Mouse (Mus musculus): ENCODE results near the gene Apoe. TPM values are rescaled to one million over a fixed set of nuclear protein-coding genes. Genes with fewer than 3 reads are reported as not detected.
A peak's percentile ranks its signal among the peaks of the same experiment; 100 is the strongest.

Gene Apoe
- polyA plus RNA-seq, 1 experiment from 2014 or later = 4,229 TPM

- 25% methylated on average over 8 of the region's 8 CpGs for WGBS (ENCODE audit: insufficient replicate concordance)
- no peak overlapping the region for H3K4me3 ChIP-seq (ENCODE audit: low read depth, low read length)
- H3K27me3 ChIP-seq (ENCODE audit: control insufficient read depth, insufficient read depth, low read depth, low read length) = no peaks in the 10 kb centered on the region
- H3K9me3 ChIP-seq (replicated peaks; ENCODE audit: control insufficient read depth, low read length) = no peaks in the 10 kb centered on the region
- H3K36me3 ChIP-seq (ENCODE audit: control insufficient read depth, insufficient read depth) = no peaks in the 10 kb centered on the region
- H3K27ac ChIP-seq (ENCODE audit: low read length) = no peak overlapping the region
- H3K4me1 ChIP-seq (ENCODE audit: control insufficient read depth, low read depth, low read length) = peaks cover 21% of the 10 kb centered on the region
- H3K9ac ChIP-seq (ENCODE audit: low read depth, low read length) = no peak overlapping the region
- ATAC-seq (ENCODE audit: low read depth) = no peak
- H3K4me2 ChIP-seq (ENCODE audit: low read depth, low read length) = no peak overlapping the region
Observed at GRCm38 (mm10) chr7:19741329-19742031, 42.5 kb upstream of the Apoe start.

DNA sequence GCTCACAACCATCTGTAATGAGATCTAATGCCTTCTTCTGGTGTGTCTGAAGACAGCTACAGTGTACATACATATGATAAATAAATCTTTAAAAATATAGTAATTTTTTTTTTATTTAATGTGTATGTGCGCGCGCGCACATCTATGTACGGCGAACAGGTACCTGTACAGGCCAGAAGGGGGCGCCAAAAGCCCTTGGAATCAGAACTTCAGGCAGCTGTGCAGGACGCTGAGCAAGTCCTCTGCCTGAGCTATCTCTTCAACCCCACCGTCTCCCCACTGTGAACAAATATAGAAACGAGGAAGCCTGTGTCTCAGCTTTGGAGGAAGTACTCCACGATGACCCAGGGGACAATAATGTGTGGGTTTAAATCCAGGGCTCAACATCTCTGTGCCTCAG is 41.3 kb upstream of the Apoe start:
- Histone ChIP-seq H3K4me2 (ENCODE audit: low read depth, low read length) (no peak overlapping the region), H3K4me1 (ENCODE audit: control insufficient read depth, low read depth, low read length) (peaks cover 25% of the 10 kb centered on the region), H3K4me3 (ENCODE audit: low read depth, low read length) (no peak overlapping the region), H3K27me3 (ENCODE audit: control insufficient read depth, insufficient read depth, low read depth, low read length) (no peaks in the 10 kb centered on the region), H3K9ac (ENCODE audit: low read depth, low read length) (no peak overlapping the region), H3K36me3 (ENCODE audit: control insufficient read depth, insufficient read depth) (no peaks in the 10 kb centered on the region), H3K27ac (ENCODE audit: low read length) (no peak overlapping the region), H3K9me3 (replicated peaks; ENCODE audit: control insufficient read depth, low read length) (no peaks in the 10 kb centered on the region)
- WGBS (ENCODE audit: insufficient replicate concordance) = 59% methylated on average over 11 of the region's 11 CpGs
- ATAC-seq (ENCODE audit: low read depth) = no peak

DNA sequence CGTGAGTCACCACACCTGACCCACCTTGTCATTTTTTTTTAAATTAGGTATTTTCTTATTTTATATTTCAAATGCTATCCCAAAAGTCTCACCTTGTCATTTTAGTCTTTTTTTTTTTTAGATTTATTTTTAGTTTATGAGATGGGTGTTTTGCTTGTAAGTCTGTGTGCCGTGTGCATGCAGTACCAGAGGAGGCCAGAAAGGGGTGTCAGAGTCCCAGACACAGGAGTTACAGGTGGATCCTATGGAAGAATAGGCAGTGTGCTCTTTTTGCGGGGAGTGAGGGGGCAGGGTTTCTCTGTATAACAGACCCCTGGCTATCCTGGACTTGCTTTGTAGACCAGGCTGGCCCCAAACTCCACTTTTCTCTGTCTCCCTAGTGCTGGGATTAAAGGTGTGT is 39.8 kb upstream of the Apoe start:
- ATAC-seq (ENCODE audit: low read depth) = no peak
- H3K4me1 ChIP-seq (ENCODE audit: control insufficient read depth, low read depth, low read length) = peaks cover 25% of the 10 kb centered on the region

DNA sequence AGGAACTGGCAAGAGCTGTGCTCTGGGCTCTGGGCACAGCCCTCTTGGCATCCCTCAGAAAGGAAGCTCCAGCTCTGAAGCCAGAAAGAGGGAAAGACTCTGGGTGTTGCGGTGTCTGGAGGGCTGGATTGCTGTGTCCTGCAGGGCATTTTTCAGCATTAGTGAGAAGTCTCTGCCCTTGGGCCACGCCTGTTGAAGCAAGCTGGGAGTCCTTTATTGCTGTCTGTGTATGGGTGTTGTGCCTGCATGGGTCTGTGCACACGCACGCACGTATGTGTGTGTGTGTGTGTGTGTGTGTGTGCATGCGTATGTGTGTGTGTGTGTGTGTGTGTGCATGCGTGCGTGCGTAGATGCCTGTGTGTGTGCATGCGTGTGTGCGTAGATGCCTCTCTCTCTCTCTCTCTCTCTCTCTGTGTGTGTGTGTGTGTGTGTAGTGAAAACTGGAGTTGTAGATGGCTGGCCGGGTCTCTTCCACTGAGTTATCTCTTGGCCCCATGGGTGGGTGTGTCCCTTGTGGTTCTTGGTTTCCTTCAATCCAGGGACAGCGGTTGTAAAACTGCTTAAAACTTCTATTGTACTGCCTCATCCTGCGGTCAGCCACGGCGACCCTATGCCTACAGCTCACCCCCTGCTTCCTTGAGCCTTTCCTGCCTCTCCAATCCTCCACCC is 37.5 kb upstream of the Apoe start:
- Histone ChIP-seq H3K4me2 (ENCODE audit: low read depth, low read length) (peak overlapping the region; percentile 47), H3K9ac (ENCODE audit: low read depth, low read length) (peak overlapping the region; percentile 39)

More for the DNA sequence above, 39.8 kb upstream of the Apoe start:
- Histone ChIP-seq H3K27ac (ENCODE audit: low read length) (no peak overlapping the region), H3K4me3 (ENCODE audit: low read depth, low read length) (no peak overlapping the region), H3K4me2 (ENCODE audit: low read depth, low read length) (no peak overlapping the region), H3K9me3 (replicated peaks; ENCODE audit: control insufficient read depth, low read length) (no peaks in the 10 kb centered on the region), H3K9ac (ENCODE audit: low read depth, low read length) (no peak overlapping the region), H3K36me3 (ENCODE audit: control insufficient read depth, insufficient read depth) (no peaks in the 10 kb centered on the region), H3K27me3 (ENCODE audit: control insufficient read depth, insufficient read depth, low read depth, low read length) (no peaks in the 10 kb centered on the region)
- 79% methylated on average over 3 of the region's 3 CpGs for WGBS (ENCODE audit: insufficient replicate concordance)

GRCm38 (mm10) chr7:19734178-19734666 is 35.2 kb upstream of the Apoe start:
- Histone ChIP-seq H3K4me3 (ENCODE audit: low read depth, low read length) (no peak overlapping the region), H3K9ac (ENCODE audit: low read depth, low read length) (no peak overlapping the region), H3K4me2 (ENCODE audit: low read depth, low read length) (no peak overlapping the region), H3K4me1 (ENCODE audit: control insufficient read depth, low read depth, low read length) (peaks cover 17% of the 10 kb centered on the region), H3K27me3 (ENCODE audit: control insufficient read depth, insufficient read depth, low read depth, low read length) (no peaks in the 10 kb centered on the region), H3K9me3 (replicated peaks; ENCODE audit: control insufficient read depth, low read length) (no peaks in the 10 kb centered on the region), H3K27ac (ENCODE audit: low read length) (no peak overlapping the region), H3K36me3 (ENCODE audit: control insufficient read depth, insufficient read depth) (no peaks in the 10 kb centered on the region)
- 78% methylated on average over 10 of the region's 10 CpGs for WGBS (ENCODE audit: insufficient replicate concordance)
- no peak for ATAC-seq (ENCODE audit: low read depth)

More for the DNA sequence above, 37.5 kb upstream of the Apoe start:
- Histone ChIP-seq H3K36me3 (ENCODE audit: control insufficient read depth, insufficient read depth) (no peaks in the 10 kb centered on the region), H3K27me3 (ENCODE audit: control insufficient read depth, insufficient read depth, low read depth, low read length) (no peaks in the 10 kb centered on the region), H3K9me3 (replicated peaks; ENCODE audit: control insufficient read depth, low read length) (no peaks in the 10 kb centered on the region), H3K4me1 (ENCODE audit: control insufficient read depth, low read depth, low read length) (peaks cover 18% of the 10 kb centered on the region), H3K4me3 (ENCODE audit: low read depth, low read length) (peak overlapping the region; percentile 13; the same call in 1 of the 2 replicates), H3K27ac (ENCODE audit: low read length) (peak overlapping the region; percentile 68)
- peak; percentile 86 for ATAC-seq (ENCODE audit: low read depth)
- WGBS (ENCODE audit: insufficient replicate concordance) = 19% methylated on average over 16 of the region's 16 CpGs

GRCm38 (mm10) chr7:19726541-19726940 is 27.6 kb upstream of the Apoe start:
- no peak overlapping the region for H3K9ac ChIP-seq (ENCODE audit: low read depth, low read length)
- H3K36me3 ChIP-seq (ENCODE audit: control insufficient read depth, insufficient read depth) = no peaks in the 10 kb centered on the region
- peaks cover 7% of the 10 kb centered on the region for H3K4me1 ChIP-seq (ENCODE audit: control insufficient read depth, low read depth, low read length)
- no peaks in the 10 kb centered on the region for H3K9me3 ChIP-seq (replicated peaks; ENCODE audit: control insufficient read depth, low read length)
- no peak overlapping the region for H3K4me3 ChIP-seq (ENCODE audit: low read depth, low read length)
- H3K27me3 ChIP-seq (ENCODE audit: control insufficient read depth, insufficient read depth, low read depth, low read length) = no peaks in the 10 kb centered on the region
- ATAC-seq (ENCODE audit: low read depth) = no peak
- 73% methylated on average over 4 of the region's 4 CpGs for whole genome bisulfite sequencing (ENCODE audit: insufficient replicate concordance)
- H3K4me2 ChIP-seq (ENCODE audit: low read depth, low read length) = no peak overlapping the region
- H3K27ac ChIP-seq (ENCODE audit: low read length) = no peak overlapping the region

GRCm38 (mm10) chr7:19724167-19724566 is 25.2 kb upstream of the Apoe start:
- WGBS (ENCODE audit: insufficient replicate concordance) = 76% methylated on average over 12 of the region's 12 CpGs
- no peaks in the 10 kb centered on the region for H3K27me3 ChIP-seq (ENCODE audit: control insufficient read depth, insufficient read depth, low read depth, low read length)
- H3K9me3 ChIP-seq (replicated peaks; ENCODE audit: control insufficient read depth, low read length) = no peaks in the 10 kb centered on the region
- H3K4me2 ChIP-seq (ENCODE audit: low read depth, low read length) = no peak overlapping the region
- peaks cover 7% of the 10 kb centered on the region for H3K4me1 ChIP-seq (ENCODE audit: control insufficient read depth, low read depth, low read length)
- H3K9ac ChIP-seq (ENCODE audit: low read depth, low read length) = no peak overlapping the region
- H3K36me3 ChIP-seq (ENCODE audit: control insufficient read depth, insufficient read depth) = no peaks in the 10 kb centered on the region
- no peak overlapping the region for H3K27ac ChIP-seq (ENCODE audit: low read length)
- no peak for ATAC-seq (ENCODE audit: low read depth)
- H3K4me3 ChIP-seq (ENCODE audit: low read depth, low read length) = no peak overlapping the region

- 42% methylated on average over 6 of the region's 6 CpGs for WGBS (ENCODE audit: insufficient replicate concordance)
Observed at GRCm38 (mm10) chr7:19722754-19723195, 23.8 kb upstream of the Apoe start.

DNA sequence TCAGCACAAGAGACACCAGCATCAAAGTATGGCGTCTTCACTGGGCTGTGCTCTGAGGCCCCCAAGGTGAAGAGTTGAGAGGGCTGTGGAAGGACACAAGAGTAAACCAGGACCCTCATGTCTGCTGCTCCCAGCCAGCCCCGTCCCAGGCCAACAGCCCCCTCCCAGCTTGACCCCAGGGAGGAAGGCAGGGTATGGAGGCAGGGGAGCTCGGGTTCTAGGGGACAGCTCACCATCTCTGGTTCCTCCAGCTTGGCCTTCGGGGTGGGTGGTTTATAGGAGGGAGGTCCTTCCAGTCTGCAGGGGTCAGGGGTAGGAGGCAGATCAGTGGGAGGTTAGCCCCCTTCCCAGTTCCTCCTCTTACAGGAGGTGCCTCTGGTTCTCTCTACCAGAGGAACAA is 20.2 kb upstream of the Apoe start:
- H3K4me1 ChIP-seq (ENCODE audit: control insufficient read depth, low read depth, low read length) = peaks cover 21% of the 10 kb centered on the region
- H3K36me3 ChIP-seq (ENCODE audit: control insufficient read depth, insufficient read depth) = no peaks in the 10 kb centered on the region
- ATAC-seq (ENCODE audit: low read depth) = no peak
- H3K9me3 ChIP-seq (replicated peaks; ENCODE audit: control insufficient read depth, low read length) = no peaks in the 10 kb centered on the region
- H3K9ac ChIP-seq (ENCODE audit: low read depth, low read length) = no peak overlapping the region
- no peaks in the 10 kb centered on the region for H3K27me3 ChIP-seq (ENCODE audit: control insufficient read depth, insufficient read depth, low read depth, low read length)
- no peak overlapping the region for H3K4me2 ChIP-seq (ENCODE audit: low read depth, low read length)
- H3K4me3 ChIP-seq (ENCODE audit: low read depth, low read length) = no peak overlapping the region
- WGBS (ENCODE audit: insufficient replicate concordance) = 66% methylated on average over 4 of the region's 4 CpGs
- H3K27ac ChIP-seq (ENCODE audit: low read length) = no peak overlapping the region

More at GRCm38 (mm10) chr7:19722754-19723195, 23.8 kb upstream of the Apoe start:
- Histone ChIP-seq H3K36me3 (ENCODE audit: control insufficient read depth, insufficient read depth) (no peaks in the 10 kb centered on the region), H3K4me3 (ENCODE audit: low read depth, low read length) (no peak overlapping the region), H3K4me1 (ENCODE audit: control insufficient read depth, low read depth, low read length) (peaks cover 7% of the 10 kb centered on the region), H3K27me3 (ENCODE audit: control insufficient read depth, insufficient read depth, low read depth, low read length) (no peaks in the 10 kb centered on the region), H3K4me2 (ENCODE audit: low read depth, low read length) (no peak overlapping the region), H3K27ac (ENCODE audit: low read length) (no peak overlapping the region), H3K9ac (ENCODE audit: low read depth, low read length) (no peak overlapping the region), H3K9me3 (replicated peaks; ENCODE audit: control insufficient read depth, low read length) (no peaks in the 10 kb centered on the region)
- ATAC-seq (ENCODE audit: low read depth) = peak; percentile 55

Data from liver, embryonic 16.5 days (tissue).